Mouse (Mus musculus) layer of hippocampus, postnatal 25 days (tissue): Measurements from ENCODE around the gene Tmc3. TPM values are rescaled to one million over a fixed set of nuclear protein-coding genes. Genes with fewer than 3 reads are reported as not detected.

Experiments used
- DNase-seq, 2 experiments: peaks; one replicate each; pipeline ENCODE4 v3.0.0; 2022; ENCODE audit warnings: mixed read lengths in 2 of 2, low spot score in 1 of 2; ENCODE audit errors: extremely low spot score in 1 of 2
- total RNA-seq, 2 experiments: library from RNA; stranded (reverse); gene quantifications; 2 replicates each; pipeline ENCODE4 v1.2.3; 2021

Tmc3 gene
- total RNA-seq, 2 experiments from 2014 or later: 0.17 to 0.23 TPM

GRCm38 (mm10) chr7:83666087-83666595 is 81.4 kb downstream of the Tmc3 start:
- no peak for DNase-seq

GRCm38 (mm10) chr7:83667936-83668645 is 83.4 kb downstream of the Tmc3 start:
- no peak for DNase-seq

DNA sequence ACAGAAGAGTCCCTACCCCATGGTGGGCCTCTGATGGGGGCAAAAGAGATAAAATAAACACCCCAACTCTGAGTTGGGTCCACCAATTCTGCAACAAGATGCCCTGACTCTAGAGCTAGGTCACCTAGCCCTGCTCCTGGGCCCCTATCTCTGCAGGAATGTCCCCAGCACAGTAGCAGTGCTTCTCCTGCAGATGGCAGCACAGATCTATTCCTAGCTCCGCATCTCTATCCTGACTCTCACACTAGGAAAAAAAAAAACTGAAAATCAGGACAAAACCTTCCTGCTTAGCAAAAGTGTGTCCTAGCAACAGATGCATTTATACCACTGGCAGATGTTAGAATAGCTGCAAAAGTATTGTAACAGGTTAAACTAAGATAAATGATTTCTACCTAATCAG is 84.0 kb downstream of the Tmc3 start:
- peak in 1 of 2 experiments; percentile 69 for DNase-seq

GRCm38 (mm10) chr7:83671573-83671972 is 86.8 kb downstream of the Tmc3 start:
- no peak for DNase-seq

Other genes with a start within 250 kb of the Tmc3 start
- gene Stard5, start 47.0 kb downstream of the Tmc3 start, total RNA-seq: 10 to 100 TPM; 15.3 to 16.2 TPM
- 10 to 100 TPM; 58.7 to 59.7 TPM for gene Il16, start 160.8 kb downstream of the Tmc3 start, total RNA-seq
- gene Cfap161, start 210.0 kb downstream of the Tmc3 start, total RNA-seq: under 1 TPM; 0.86 to 0.87 TPM